Mouse (Mus musculus) limb, embryonic 13.5 days (tissue): Measurements from ENCODE around the gene Samd1. TPM values are rescaled to one million over a fixed set of nuclear protein-coding genes. Genes with fewer than 3 reads are reported as not detected.
"Not testable (repeated sequence)": the region's sequence is repeated elsewhere in the genome, so short reads cannot be mapped to it uniquely, and the experiment has no call there.

ENCODE experiments used
- ATAC-seq: fragments of 200-750 bp; cut with Nextera tagmentation; 2 replicates; pipeline ENCODE4 v1.8.0; 2017; ENCODE audit warnings: low read depth, moderate number of reproducible peaks, moderate TSS enrichment; ENCODE audit not compliant: low FRiP score
- H3K27ac ChIP-seq: fragments of 300-500 bp; sonication (generic); 2 replicates; pipeline ENCODE4 v1.5.1; 2015; ENCODE audit warnings: inconsistent platforms, mild to moderate bottlenecking, moderate library complexity
- H3K27me3 ChIP-seq: fragments of 300-500 bp; sonication (generic); 2 replicates; pipeline ENCODE4 v1.6.1; 2015; ENCODE audit warnings: mild to moderate bottlenecking, inconsistent platforms
- H3K36me3 ChIP-seq: fragments of 300-500 bp; sonication (generic); 2 replicates; pipeline ENCODE4 v1.6.1; 2015; ENCODE audit warnings: inconsistent platforms, mild to moderate bottlenecking, moderate library complexity
- H3K4me1 ChIP-seq: fragments of 300-500 bp; sonication (generic); 2 replicates; pipeline ENCODE4 v1.6.1; 2015; ENCODE audit warnings: inconsistent platforms
- H3K4me2 ChIP-seq: fragments of 300-500 bp; sonication (generic); replicated peaks from 2 replicates; pipeline ENCODE4 v1.6.1; 2015; ENCODE audit warnings: inconsistent platforms, mild to moderate bottlenecking, moderate library complexity
- H3K4me3 ChIP-seq: fragments of 300-500 bp; sonication (generic); 2 replicates; pipeline ENCODE4 v1.5.1; 2015; ENCODE audit warnings: moderate library complexity, mild to moderate bottlenecking, inconsistent platforms
- H3K9ac ChIP-seq: fragments of 300-500 bp; sonication (generic); 2 replicates; pipeline ENCODE4 v1.6.1; 2015; ENCODE audit warnings: mild to moderate bottlenecking, inconsistent platforms
- H3K9me3 ChIP-seq: fragments of 300-500 bp; sonication (generic); 2 replicates; pipeline ENCODE4 v1.6.1; 2016; ENCODE audit warnings: inconsistent platforms
- WGBS: fragments of 180-500 bp; shearing (Covaris S2); methylation state at CpG from one replicate; pipeline ENCODE4 v1.1.7; 2015; 5-methylcytosine and 5-hydroxymethylcytosine counted together
- polyA plus RNA-seq: library from polyadenylated mRNA; unstranded; fragments of >200 nt; fragmentation: Nextera tagmentation; extraction: Ambion mirVana; gene quantifications from 2 replicates; pipeline ENCODE4 v1.2.1, GENCODE M21; 2015

Gene Samd1
- polyA plus RNA-seq, 1 experiment from 2014 or later = 12.4 TPM

- H3K4me3 ChIP-seq = peak overlapping the region; percentile 95
- ATAC-seq = peak; percentile 19
- no peaks in the 10 kb centered on the region for H3K27me3 ChIP-seq
- H3K4me2 ChIP-seq = peak overlapping the region; percentile 98
- WGBS = 2% methylated on average over 37 of the region's 37 CpGs
- peak overlapping the region; percentile 55; the same call in 1 of the 2 replicates for H3K27ac ChIP-seq
- H3K9me3 ChIP-seq = no peaks in the 10 kb centered on the region
- peaks cover 22% of the 10 kb centered on the region for H3K36me3 ChIP-seq
- H3K4me1 ChIP-seq = peaks cover 41% of the 10 kb centered on the region
- peak overlapping the region; percentile 94 for H3K9ac ChIP-seq
Measured at GRCm38 (mm10) chr8:83973161-83974031, 24.1 kb upstream of the Samd1 start.

GRCm38 (mm10) chr8:83974521-83974920 lies 23.0 kb upstream of the Samd1 start:
- peak overlapping the region; percentile 95 for H3K4me3 ChIP-seq
- H3K36me3 ChIP-seq = peaks cover 18% of the 10 kb centered on the region
- H3K4me2 ChIP-seq = peak overlapping the region; percentile 98
- ATAC-seq = no peak
- WGBS = 79% methylated on average over 4 of the region's 4 CpGs
- peaks cover 43% of the 10 kb centered on the region for H3K4me1 ChIP-seq
- H3K9ac ChIP-seq = peak overlapping the region; percentile 94; the same call in 1 of the 2 replicates
- H3K9me3 ChIP-seq = no peaks in the 10 kb centered on the region
- no peak overlapping the region for H3K27ac ChIP-seq
- no peaks in the 10 kb centered on the region for H3K27me3 ChIP-seq

GRCm38 (mm10) chr8:83976101-83976630 lies 21.3 kb upstream of the Samd1 start:
- Histone ChIP-seq H3K27me3 (no peaks in the 10 kb centered on the region), H3K9me3 (no peaks in the 10 kb centered on the region), H3K4me2 (no peak overlapping the region), H3K4me1 (peaks cover 43% of the 10 kb centered on the region), H3K27ac (no peak overlapping the region), H3K9ac (no peak overlapping the region), H3K4me3 (no peak overlapping the region), H3K36me3 (peaks cover 27% of the 10 kb centered on the region)
- 85% methylated on average over 4 of the region's 4 CpGs for WGBS
- no peak for ATAC-seq

GRCm38 (mm10) chr8:83976779-83977350 lies 20.6 kb upstream of the Samd1 start:
- ATAC-seq = no peak
- Histone ChIP-seq H3K27ac (no peak overlapping the region), H3K27me3 (no peaks in the 10 kb centered on the region), H3K4me3 (no peak overlapping the region), H3K36me3 (peaks cover 34% of the 10 kb centered on the region), H3K4me2 (peak overlapping the region; percentile 19; the same call in 1 of the 2 replicates), H3K4me1 (peaks cover 40% of the 10 kb centered on the region), H3K9me3 (no peaks in the 10 kb centered on the region), H3K9ac (0 out of 2 replicates have a peak overlapping the region, but pooled peaks have one; percentile 25)
- WGBS = 85% methylated on average over 5 of the region's 5 CpGs

GRCm38 (mm10) chr8:83977646-83978045 lies 19.8 kb upstream of the Samd1 start:
- peak overlapping the region; percentile 19 for H3K4me2 ChIP-seq
- H3K4me1 ChIP-seq = peaks cover 37% of the 10 kb centered on the region
- ATAC-seq = no peak
- WGBS = 46% methylated on average over 6 of the region's 6 CpGs
- no peaks in the 10 kb centered on the region for H3K9me3 ChIP-seq
- H3K4me3 ChIP-seq = no peak overlapping the region
- no peaks in the 10 kb centered on the region for H3K27me3 ChIP-seq
- H3K27ac ChIP-seq = no peak overlapping the region
- peaks cover 42% of the 10 kb centered on the region for H3K36me3 ChIP-seq
- peak overlapping the region; percentile 25; the same call in 1 of the 2 replicates for H3K9ac ChIP-seq

- no peak overlapping the region for H3K9ac ChIP-seq
- ATAC-seq = no peak
- H3K9me3 ChIP-seq = no peaks in the 10 kb centered on the region
- WGBS = 70% methylated on average over 9 of the region's 9 CpGs
- H3K4me1 ChIP-seq = peaks cover 37% of the 10 kb centered on the region
- H3K27ac ChIP-seq = no peak overlapping the region
- H3K4me3 ChIP-seq = no peak overlapping the region
- H3K4me2 ChIP-seq = peak overlapping the region; percentile 19; the same call in 1 of the 2 replicates
- peaks cover 48% of the 10 kb centered on the region for H3K36me3 ChIP-seq
- no peaks in the 10 kb centered on the region for H3K27me3 ChIP-seq
Measured at GRCm38 (mm10) chr8:83978200-83978599, 19.3 kb upstream of the Samd1 start.

- Histone ChIP-seq H3K4me1 (peaks cover 23% of the 10 kb centered on the region), H3K9ac (no peak overlapping the region), H3K4me3 (no peak overlapping the region), H3K9me3 (no peaks in the 10 kb centered on the region), H3K36me3 (peaks cover 66% of the 10 kb centered on the region), H3K27ac (no peak overlapping the region), H3K27me3 (no peaks in the 10 kb centered on the region), H3K4me2 (no peak overlapping the region)
- 0 out of 2 replicates have a peak, but pooled peaks have one; percentile 24 for ATAC-seq
- WGBS = 92% methylated on average over 1 of the region's 1 CpGs
Measured at GRCm38 (mm10) chr8:83980250-83980649, 17.2 kb upstream of the Samd1 start.

GRCm38 (mm10) chr8:83980845-83981244 lies 16.6 kb upstream of the Samd1 start:
- Histone ChIP-seq H3K9me3 (no peaks in the 10 kb centered on the region), H3K4me3 (no peak overlapping the region), H3K4me2 (no peak overlapping the region), H3K27me3 (no peaks in the 10 kb centered on the region), H3K36me3 (peaks cover 72% of the 10 kb centered on the region), H3K4me1 (peaks cover 23% of the 10 kb centered on the region), H3K27ac (no peak overlapping the region), H3K9ac (no peak overlapping the region)
- ATAC-seq = no peak
- 81% methylated on average over 8 of the region's 8 CpGs for WGBS

GRCm38 (mm10) chr8:83981533-83981932 lies 15.9 kb upstream of the Samd1 start:
- Histone ChIP-seq H3K4me3 (no peak overlapping the region), H3K9me3 (no peaks in the 10 kb centered on the region), H3K27ac (no peak overlapping the region), H3K4me2 (no peak overlapping the region), H3K36me3 (peaks cover 79% of the 10 kb centered on the region), H3K9ac (no peak overlapping the region), H3K27me3 (no peaks in the 10 kb centered on the region), H3K4me1 (peaks cover 20% of the 10 kb centered on the region)
- WGBS = 94% methylated on average over 7 of the region's 7 CpGs
- ATAC-seq = no peak

- H3K9ac ChIP-seq = no peak overlapping the region
- no peak for ATAC-seq
- no peaks in the 10 kb centered on the region for H3K27me3 ChIP-seq
- WGBS = 91% methylated on average over 4 of the region's 4 CpGs
- H3K4me3 ChIP-seq = no peak overlapping the region
- H3K4me2 ChIP-seq = no peak overlapping the region
- H3K36me3 ChIP-seq = peaks cover 88% of the 10 kb centered on the region
- no peaks in the 10 kb centered on the region for H3K9me3 ChIP-seq
- peaks cover 11% of the 10 kb centered on the region for H3K4me1 ChIP-seq
- H3K27ac ChIP-seq = no peak overlapping the region
Measured at GRCm38 (mm10) chr8:83982449-83982848, 15.0 kb upstream of the Samd1 start.

- not testable (repeated sequence) for H3K27ac ChIP-seq, H3K4me2 ChIP-seq, H3K9ac ChIP-seq, H3K27me3 ChIP-seq, ATAC-seq, H3K4me3 ChIP-seq, H3K9me3 ChIP-seq, H3K4me1 ChIP-seq
- peaks cover 92% of the 10 kb centered on the region for H3K36me3 ChIP-seq
- 88% methylated on average over 2 of the region's 2 CpGs for WGBS
Measured at GRCm38 (mm10) chr8:83983222-83983621, 14.2 kb upstream of the Samd1 start.

- WGBS = 89% methylated on average over 7 of the region's 7 CpGs
Measured at GRCm38 (mm10) chr8:83989243-83989642, 8.2 kb upstream of the Samd1 start.

More at GRCm38 (mm10) chr8:83989243-83989642, 8.2 kb upstream of the Samd1 start:
- no peaks in the 10 kb centered on the region for H3K4me1 ChIP-seq
- no peak overlapping the region for H3K4me3 ChIP-seq
- H3K9ac ChIP-seq = no peak overlapping the region
- no peak for ATAC-seq
- H3K4me2 ChIP-seq = no peak overlapping the region
- H3K27me3 ChIP-seq = no peaks in the 10 kb centered on the region
- no peaks in the 10 kb centered on the region for H3K9me3 ChIP-seq
- peaks cover 93% of the 10 kb centered on the region for H3K36me3 ChIP-seq
- H3K27ac ChIP-seq = no peak overlapping the region
